Mouse (Mus musculus): Measurements from ENCODE around the gene Aff2. TPM values are rescaled to one million over a fixed set of nuclear protein-coding genes. Genes with fewer than 3 reads are reported as not detected.

Gene Aff2
- polyA plus RNA-seq, 1 experiment from 2014 or later: 13.3 TPM

DNA sequence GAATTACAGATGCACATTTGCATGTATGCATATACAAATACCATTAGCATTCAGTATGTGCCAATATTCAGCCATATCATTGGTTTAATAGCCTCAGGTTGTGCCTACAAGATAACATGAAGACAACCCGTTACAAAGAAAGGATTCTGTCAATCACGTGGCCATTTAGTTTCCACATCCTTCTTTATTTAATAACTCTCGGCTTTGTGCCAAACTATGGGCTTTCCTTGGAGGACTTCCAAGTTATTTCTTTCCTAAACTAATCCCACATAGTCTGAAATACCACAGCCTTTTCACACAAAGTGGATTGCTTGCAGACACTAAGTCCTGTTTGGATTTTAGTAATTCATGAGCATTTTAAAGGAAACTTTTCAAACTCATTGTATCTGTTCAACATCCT, 142.0 kb downstream of the Aff2 start:
- Histone ChIP-seq H3K4me2 (replicated peaks) (no peak overlapping the region), H3K27ac (no peak overlapping the region), H3K9me3 (no peaks in the 10 kb centered on the region), H3K4me1 (no peaks in the 10 kb centered on the region), H3K27me3 (replicated peaks) (no peaks in the 10 kb centered on the region), H3K9ac (no peak overlapping the region), H3K4me3 (no peak overlapping the region), H3K36me3 (no peaks in the 10 kb centered on the region)
- ATAC-seq (ENCODE audit: low FRiP score, low read depth): no peak
- 86% methylated on average over 3 of the region's 3 CpGs for WGBS

DNA sequence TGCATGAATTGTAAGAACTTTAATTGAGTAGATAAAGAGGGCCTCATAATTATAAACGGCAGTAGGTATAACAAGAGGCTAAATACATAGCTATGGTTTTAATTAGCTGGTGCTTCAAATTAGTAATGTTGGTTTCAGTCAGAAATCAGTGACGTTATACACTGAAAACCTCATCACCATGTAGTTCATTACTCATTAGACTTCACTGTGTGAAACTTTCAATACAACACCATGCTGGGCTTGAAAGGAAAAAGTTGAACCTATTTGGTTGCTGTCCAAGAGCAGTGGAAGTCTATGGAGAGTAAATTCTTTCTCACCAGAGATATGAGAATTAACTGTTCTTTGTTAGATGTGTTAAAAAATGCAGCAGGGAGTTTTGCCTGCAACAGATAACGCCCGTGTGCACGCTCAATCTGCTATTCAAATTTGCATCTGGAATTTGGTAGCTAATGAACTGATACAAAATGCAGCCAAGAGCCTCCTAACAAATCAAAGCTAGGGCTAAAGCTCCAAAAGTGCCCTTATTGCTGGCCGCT, 158.0 kb downstream of the Aff2 start:
- Histone ChIP-seq H3K27me3 (replicated peaks) (no peaks in the 10 kb centered on the region), H3K27ac (no peak overlapping the region), H3K4me2 (replicated peaks) (no peak overlapping the region), H3K9me3 (no peaks in the 10 kb centered on the region), H3K9ac (no peak overlapping the region), H3K36me3 (no peaks in the 10 kb centered on the region), H3K4me3 (no peak overlapping the region), H3K4me1 (no peaks in the 10 kb centered on the region)
- 78% methylated on average over 6 of the region's 6 CpGs for WGBS
- no peak for ATAC-seq (ENCODE audit: low FRiP score, low read depth)

DNA sequence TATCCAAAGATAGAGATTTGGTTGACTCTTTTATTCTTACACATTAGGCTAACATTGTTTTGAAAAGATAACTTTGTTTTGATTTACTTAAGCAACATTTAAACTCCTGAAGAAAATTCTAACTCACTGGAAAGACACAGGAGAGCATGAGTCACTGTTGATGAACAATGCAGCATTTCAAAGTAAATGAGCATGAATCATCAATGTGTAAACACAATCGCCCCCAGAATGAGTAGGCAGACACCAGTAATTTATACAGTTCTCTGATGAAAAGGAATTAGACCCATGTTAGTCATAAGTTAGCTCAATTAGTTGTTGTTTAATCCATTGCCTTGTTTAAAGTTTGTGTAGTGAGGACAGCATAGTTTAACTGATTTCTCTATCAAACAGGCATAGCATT, 180.7 kb downstream of the Aff2 start:
- no peaks in the 10 kb centered on the region for H3K4me1 ChIP-seq
- no peak overlapping the region for H3K27ac ChIP-seq
- no peak for ATAC-seq (ENCODE audit: low FRiP score, low read depth)
- H3K4me3 ChIP-seq: no peak overlapping the region
- H3K4me2 ChIP-seq (replicated peaks): no peak overlapping the region
- WGBS: 70% methylated on average over 1 of the region's 1 CpGs
- no peaks in the 10 kb centered on the region for H3K36me3 ChIP-seq
- no peak overlapping the region for H3K9ac ChIP-seq
- no peaks in the 10 kb centered on the region for H3K9me3 ChIP-seq
- H3K27me3 ChIP-seq (replicated peaks): no peaks in the 10 kb centered on the region

DNA sequence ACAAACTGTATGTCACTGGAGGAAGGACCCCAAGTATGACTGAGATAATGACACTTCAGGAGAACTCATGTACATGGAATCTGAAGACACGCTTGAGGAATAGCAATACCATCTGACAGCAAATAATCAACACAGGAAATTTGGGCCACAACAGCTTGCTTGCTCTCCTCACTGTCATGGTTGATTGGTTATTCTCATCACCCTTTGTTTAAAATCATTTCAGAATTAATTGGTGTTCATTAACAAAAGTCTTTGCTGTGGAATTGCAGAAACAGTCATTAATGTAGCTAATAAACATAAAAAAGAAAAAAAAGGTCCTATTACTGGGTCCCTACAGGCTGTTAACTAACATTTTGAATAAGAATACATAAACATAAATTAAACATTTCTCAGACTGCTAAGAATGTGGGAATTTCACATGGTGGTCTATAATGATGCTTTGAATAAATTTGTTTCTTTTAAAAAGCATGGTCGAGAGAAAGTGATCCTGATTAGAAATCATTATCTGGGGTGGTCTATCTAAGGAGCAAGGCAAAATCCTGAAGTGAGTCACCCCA, 219.9 kb downstream of the Aff2 start:
- no peak overlapping the region for H3K9ac ChIP-seq
- 80% methylated on average over 2 of the region's 2 CpGs for WGBS
- H3K4me1 ChIP-seq: no peaks in the 10 kb centered on the region
- H3K27me3 ChIP-seq (replicated peaks): no peaks in the 10 kb centered on the region
- no peaks in the 10 kb centered on the region for H3K36me3 ChIP-seq
- no peak overlapping the region for H3K4me3 ChIP-seq
- no peaks in the 10 kb centered on the region for H3K9me3 ChIP-seq
- no peak for ATAC-seq (ENCODE audit: low FRiP score, low read depth)
- no peak overlapping the region for H3K4me2 ChIP-seq (replicated peaks)
- H3K27ac ChIP-seq: no peak overlapping the region

DNA sequence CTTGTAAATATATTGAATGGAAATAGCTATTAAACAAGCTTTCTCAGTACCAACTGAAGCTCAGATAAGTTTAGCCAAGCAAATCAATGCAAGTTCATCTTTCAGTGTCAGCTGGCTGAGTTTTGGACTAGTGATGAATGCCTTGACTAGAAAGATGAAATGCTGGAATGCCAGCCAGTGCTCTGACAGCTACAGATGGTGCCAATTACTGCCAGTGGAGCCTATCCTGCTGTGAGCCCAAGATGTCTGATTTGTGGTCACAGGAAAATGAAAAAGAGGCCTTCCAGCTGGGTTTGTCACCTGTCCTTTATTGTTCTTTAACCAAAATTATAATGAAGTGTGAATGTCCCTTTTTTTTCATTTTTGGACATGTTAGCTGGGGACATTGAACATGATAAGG, 248.7 kb downstream of the Aff2 start:
- no peak overlapping the region for H3K4me3 ChIP-seq
- no peaks in the 10 kb centered on the region for H3K36me3 ChIP-seq
- H3K27me3 ChIP-seq (replicated peaks): no peaks in the 10 kb centered on the region
- H3K27ac ChIP-seq: no peak overlapping the region
- no peak overlapping the region for H3K9ac ChIP-seq
- no peak for ATAC-seq (ENCODE audit: low FRiP score, low read depth)
- H3K4me1 ChIP-seq: no peaks in the 10 kb centered on the region
- no peak overlapping the region for H3K4me2 ChIP-seq (replicated peaks)
- H3K9me3 ChIP-seq: no peaks in the 10 kb centered on the region

DNA sequence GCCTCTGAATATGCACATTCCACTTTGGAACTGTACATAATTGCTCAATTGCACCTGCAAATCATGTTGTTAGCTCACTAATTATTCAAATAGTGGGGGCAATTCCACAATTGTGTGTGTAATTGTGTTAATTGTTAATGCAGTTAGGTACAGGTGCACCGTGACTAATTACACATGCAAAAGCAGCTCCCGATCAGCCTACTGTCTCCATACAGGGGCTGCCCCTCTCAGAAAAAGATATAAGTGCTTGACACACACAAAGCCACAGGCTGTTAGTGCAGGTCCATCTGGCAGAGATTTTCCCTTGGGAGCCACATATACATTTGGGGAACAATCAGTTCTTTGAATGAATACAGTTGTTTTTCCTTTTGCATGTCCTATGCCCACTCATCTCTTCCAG, 302.9 kb downstream of the Aff2 start:
- ATAC-seq (ENCODE audit: low FRiP score, low read depth): no peak
- no peak overlapping the region for H3K4me3 ChIP-seq
- H3K27ac ChIP-seq: no peak overlapping the region

DNA sequence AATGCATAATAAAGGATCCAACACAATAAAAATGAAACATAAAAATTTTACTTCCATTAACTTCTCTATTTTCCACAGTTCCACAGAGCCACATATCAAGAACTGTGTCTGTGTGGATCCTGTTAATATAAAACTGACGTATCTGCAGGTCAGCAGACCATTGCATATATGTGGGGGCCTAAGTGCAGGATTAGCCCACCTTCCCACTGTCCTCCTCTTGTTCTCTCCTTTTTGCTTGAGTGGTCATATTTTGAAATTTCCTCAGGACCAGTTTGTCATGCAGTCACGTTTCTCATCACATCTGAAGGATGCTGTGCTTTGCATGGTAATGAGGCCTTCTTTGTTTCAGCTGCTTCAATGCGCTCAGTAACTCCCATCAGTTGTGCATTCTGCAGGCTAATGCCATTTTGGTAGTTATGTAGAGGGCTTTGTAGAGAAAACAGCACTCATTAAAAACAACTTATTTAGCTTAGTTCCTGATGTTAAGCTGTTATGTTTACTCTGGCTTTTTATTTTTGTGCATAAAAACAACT, 306.1 kb downstream of the Aff2 start:
- Histone ChIP-seq H3K9ac (no peak overlapping the region), H3K4me1 (no peaks in the 10 kb centered on the region), H3K27ac (no peak overlapping the region), H3K36me3 (no peaks in the 10 kb centered on the region), H3K4me2 (replicated peaks) (no peak overlapping the region), H3K27me3 (replicated peaks) (no peaks in the 10 kb centered on the region), H3K4me3 (no peak overlapping the region), H3K9me3 (no peaks in the 10 kb centered on the region)
- WGBS: 58% methylated on average over 3 of the region's 3 CpGs
- no peak for ATAC-seq (ENCODE audit: low FRiP score, low read depth)

More for the DNA sequence above, 302.9 kb downstream of the Aff2 start:
- Histone ChIP-seq H3K4me1 (no peaks in the 10 kb centered on the region), H3K4me2 (replicated peaks) (no peak overlapping the region), H3K27me3 (replicated peaks) (no peaks in the 10 kb centered on the region), H3K9me3 (no peaks in the 10 kb centered on the region), H3K9ac (no peak overlapping the region), H3K36me3 (no peaks in the 10 kb centered on the region)
- 52% methylated on average over 2 of the region's 2 CpGs for WGBS

DNA sequence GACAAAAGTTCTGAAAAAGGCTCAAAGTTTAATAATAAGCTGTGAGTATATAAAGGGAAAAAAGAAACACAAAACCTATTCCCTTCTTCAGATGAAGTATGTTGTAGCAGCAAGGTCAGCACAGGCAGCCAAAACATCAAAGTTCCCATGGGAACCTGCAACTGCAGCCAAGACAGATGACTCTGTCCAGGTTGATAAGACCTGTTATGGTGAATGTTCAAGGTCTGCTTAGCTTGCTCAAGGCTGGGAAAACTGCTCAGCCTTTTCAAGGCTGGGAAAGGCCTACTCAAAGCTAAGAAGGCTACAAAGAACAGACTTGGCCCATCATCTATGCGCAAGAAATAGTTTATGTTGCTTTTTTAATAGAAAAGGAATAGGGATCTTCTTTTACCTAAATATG, 315.6 kb downstream of the Aff2 start:
- Histone ChIP-seq H3K9ac (no peak overlapping the region), H3K36me3 (no peaks in the 10 kb centered on the region), H3K27ac (no peak overlapping the region), H3K4me3 (no peak overlapping the region), H3K9me3 (no peaks in the 10 kb centered on the region), H3K4me2 (replicated peaks) (no peak overlapping the region), H3K27me3 (replicated peaks) (no peaks in the 10 kb centered on the region), H3K4me1 (no peaks in the 10 kb centered on the region)
- no peak for ATAC-seq (ENCODE audit: low FRiP score, low read depth)
- WGBS: 92% methylated on average over 1 of the region's 1 CpGs

DNA sequence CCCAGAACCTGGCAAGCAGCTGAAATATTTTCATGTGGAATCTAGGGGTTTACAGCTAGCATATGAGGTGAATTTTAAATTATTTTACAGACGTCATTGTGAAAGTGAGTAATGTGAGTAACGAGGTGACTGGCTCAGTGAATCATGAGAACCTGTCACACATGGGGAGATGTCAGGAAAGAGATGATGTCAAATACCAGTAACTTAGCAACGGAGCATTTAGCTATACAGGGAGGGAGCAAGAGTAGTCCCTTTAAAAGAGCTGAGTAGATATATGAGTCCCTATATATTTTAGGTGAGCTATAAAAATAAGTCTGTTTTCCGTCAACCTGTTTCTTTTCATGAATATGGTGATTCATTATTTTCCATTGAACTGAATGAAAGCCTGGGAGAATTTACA, 338.7 kb downstream of the Aff2 start:
- Histone ChIP-seq H3K4me3 (no peak overlapping the region), H3K27me3 (replicated peaks) (no peaks in the 10 kb centered on the region), H3K9me3 (no peaks in the 10 kb centered on the region), H3K36me3 (no peaks in the 10 kb centered on the region), H3K4me1 (no peaks in the 10 kb centered on the region), H3K9ac (no peak overlapping the region), H3K27ac (no peak overlapping the region), H3K4me2 (replicated peaks) (no peak overlapping the region)
- 61% methylated on average over 4 of the region's 4 CpGs for WGBS
- ATAC-seq (ENCODE audit: low FRiP score, low read depth): no peak

DNA sequence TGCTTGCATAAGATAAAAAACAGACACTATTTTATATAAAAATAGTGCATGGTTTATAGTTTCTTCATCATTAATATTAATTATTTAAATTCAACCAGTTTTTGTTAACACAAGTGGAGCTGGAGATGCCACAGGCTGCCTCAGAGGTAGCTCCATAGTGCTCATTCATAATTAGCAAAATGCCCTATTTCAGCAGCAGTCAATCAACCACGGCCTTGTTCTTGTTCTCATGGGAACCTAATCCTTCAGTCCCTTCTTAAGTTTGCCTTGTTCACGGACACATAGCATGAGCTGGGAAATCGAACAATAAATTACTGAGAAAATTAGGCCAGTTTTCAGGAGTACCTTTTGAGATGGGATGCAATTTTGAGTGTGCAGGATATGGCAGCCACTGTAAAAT, 378.9 kb downstream of the Aff2 start:
- Histone ChIP-seq H3K4me1 (no peaks in the 10 kb centered on the region), H3K27ac (no peak overlapping the region), H3K36me3 (no peaks in the 10 kb centered on the region), H3K9ac (no peak overlapping the region), H3K9me3 (no peaks in the 10 kb centered on the region), H3K4me2 (replicated peaks) (no peak overlapping the region), H3K27me3 (replicated peaks) (no peaks in the 10 kb centered on the region), H3K4me3 (no peak overlapping the region)
- ATAC-seq (ENCODE audit: low FRiP score, low read depth): no peak
- 62% methylated on average over 3 of the region's 3 CpGs for WGBS

DNA sequence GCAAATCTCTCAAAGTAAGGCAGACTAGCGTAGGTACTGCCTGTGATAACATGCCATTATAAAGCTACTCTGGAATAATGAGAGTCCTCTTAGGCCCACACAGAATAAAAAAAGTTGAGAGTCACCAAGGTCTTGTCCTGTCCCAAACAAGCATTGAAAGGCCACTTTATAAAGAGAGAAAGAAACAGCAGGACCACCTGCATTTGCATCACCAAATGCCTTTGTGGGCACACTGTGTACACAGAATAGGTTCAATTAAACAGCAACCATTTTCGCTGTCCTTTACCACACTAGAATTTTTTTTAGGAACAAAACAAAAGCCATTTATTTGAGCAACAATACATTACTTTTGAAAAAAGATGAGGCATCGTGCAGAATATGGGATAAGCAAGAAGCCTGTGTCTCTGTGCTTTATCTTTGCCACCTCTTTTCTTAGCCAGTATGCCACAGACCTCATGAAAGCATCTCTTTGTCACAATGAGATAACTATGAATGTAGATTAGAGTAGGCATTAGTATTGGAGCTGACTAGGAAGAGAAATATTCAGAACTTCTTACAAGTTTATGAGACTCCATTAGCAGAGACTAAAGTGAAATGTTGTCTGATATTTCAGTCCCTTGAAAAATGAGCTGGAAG, 385.0 kb downstream of the Aff2 start:
- no peak overlapping the region for H3K9ac ChIP-seq
- ATAC-seq (ENCODE audit: low FRiP score, low read depth): no peak

DNA sequence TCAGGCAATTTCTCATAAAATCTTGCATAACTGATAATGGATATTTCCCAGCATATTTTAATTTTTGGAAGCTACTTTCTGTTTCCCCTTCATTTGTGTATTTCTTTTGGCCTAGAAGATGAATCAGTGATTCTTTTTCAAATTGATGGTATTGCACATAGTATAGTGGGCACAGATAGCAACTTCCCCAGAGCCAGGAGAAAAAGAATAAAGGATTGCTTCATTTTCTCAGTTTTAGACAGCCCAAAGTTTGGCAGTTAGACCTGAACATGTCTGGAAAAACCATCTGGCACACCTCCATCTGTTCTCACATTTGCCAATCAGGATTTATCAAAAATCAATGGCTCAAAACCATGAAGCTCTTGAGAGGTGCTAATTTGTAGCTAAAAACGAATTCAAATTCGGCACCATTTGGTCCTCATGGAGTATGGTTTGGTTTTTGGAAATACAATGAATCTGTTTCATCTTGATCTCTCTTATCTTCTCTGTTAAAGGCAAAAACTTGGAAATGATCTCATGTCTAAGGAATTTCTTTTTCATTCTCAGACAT, 441.9 kb downstream of the Aff2 start:
- Histone ChIP-seq H3K36me3 (no peaks in the 10 kb centered on the region), H3K27me3 (replicated peaks) (no peaks in the 10 kb centered on the region), H3K4me1 (no peaks in the 10 kb centered on the region), H3K4me3 (no peak overlapping the region), H3K9ac (no peak overlapping the region), H3K4me2 (replicated peaks) (no peak overlapping the region), H3K27ac (no peak overlapping the region), H3K9me3 (no peaks in the 10 kb centered on the region)
- WGBS: 76% methylated on average over 2 of the region's 2 CpGs
- no peak for ATAC-seq (ENCODE audit: low FRiP score, low read depth)

More for the DNA sequence above, 385.0 kb downstream of the Aff2 start:
- Histone ChIP-seq H3K27ac (no peak overlapping the region), H3K4me2 (replicated peaks) (no peak overlapping the region), H3K9me3 (no peaks in the 10 kb centered on the region), H3K4me3 (no peak overlapping the region), H3K36me3 (no peaks in the 10 kb centered on the region), H3K27me3 (replicated peaks) (no peaks in the 10 kb centered on the region), H3K4me1 (no peaks in the 10 kb centered on the region)
- 30% methylated on average over 3 of the region's 3 CpGs for WGBS

DNA sequence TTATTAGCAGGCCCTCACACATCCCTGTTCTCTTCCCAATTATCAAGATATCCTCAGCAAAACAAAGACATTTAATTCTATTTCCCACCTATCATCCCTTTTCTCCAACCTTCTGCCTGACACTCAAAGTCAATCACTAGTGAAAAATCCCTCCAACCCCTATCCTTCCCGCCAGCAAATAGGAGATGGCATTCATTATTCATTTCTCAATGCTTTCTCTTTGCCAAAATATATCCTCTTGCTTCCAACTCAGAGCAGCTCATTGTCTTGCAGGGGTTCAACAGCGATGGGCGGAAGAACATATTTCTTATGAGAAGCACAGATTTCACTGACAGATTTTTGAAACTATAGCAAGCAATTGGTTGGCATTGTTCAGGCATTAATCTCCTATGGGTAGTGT, 442.4 kb downstream of the Aff2 start:
- ATAC-seq (ENCODE audit: low FRiP score, low read depth): no peak
- H3K9ac ChIP-seq: no peak overlapping the region
- no peaks in the 10 kb centered on the region for H3K27me3 ChIP-seq (replicated peaks)
- H3K27ac ChIP-seq: no peak overlapping the region
- H3K4me1 ChIP-seq: no peaks in the 10 kb centered on the region
- no peaks in the 10 kb centered on the region for H3K36me3 ChIP-seq
- H3K9me3 ChIP-seq: no peaks in the 10 kb centered on the region
- 86% methylated on average over 3 of the region's 3 CpGs for WGBS
- H3K4me2 ChIP-seq (replicated peaks): no peak overlapping the region
- H3K4me3 ChIP-seq: no peak overlapping the region
